ENCODE assay signal across 10 mouse cellular contexts in the genomic region with DNA sequence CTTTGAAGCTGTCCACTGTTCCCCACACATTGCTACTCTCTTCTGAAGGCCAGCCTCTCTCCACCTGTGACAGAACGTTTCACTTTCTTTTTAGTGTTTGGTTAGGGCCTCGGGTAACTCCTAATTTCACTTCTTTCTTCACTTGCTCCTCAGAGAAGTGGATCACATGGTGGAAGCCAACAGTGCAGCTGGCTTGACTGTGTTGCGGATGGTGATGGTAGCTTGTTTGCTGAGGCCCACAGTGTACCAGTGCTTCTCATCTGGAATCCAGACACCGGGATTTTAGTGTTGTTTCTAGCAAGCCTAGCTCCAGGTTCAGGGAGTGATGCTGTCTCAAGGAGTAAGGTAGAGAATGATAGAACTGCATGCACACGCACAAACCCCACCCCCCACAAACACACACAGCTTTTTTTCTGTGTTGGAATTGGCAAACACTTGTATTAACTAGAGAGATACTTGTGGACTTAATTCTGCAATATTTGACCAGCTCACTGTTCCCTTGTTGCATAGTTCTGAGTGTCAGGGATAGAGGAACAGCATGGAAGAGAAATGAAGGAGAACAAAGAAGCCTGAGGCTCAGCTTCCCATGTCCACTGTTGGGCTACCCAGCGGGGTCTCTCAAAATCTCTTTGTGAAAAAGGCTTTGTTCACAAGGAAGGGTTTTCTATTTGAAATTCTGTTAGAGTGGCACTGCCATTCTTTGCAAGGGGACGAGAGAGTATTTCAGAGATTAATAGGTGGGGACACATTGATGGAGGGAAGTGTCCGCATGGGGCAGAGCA.
DNase-seq lines count a peak whose midpoint lies in the region; ATAC-seq lines count a peak whose summit lies in the region.
"Had no signal": no experiment of that assay in that cellular context is flagged by ENCODE, and none has a peak within 500 bp of the region (broad histone marks: within the 10 kb centered on the region; RNA-seq: fewer than 3 reads in every experiment).

No protein-coding gene starts in this region.

- no peaks in the 10 kb centered on the region for H3K27me3 ChIP-seq in heart, embryonic 12.5 days (replicated peaks)
- H3K27me3 ChIP-seq in forebrain, embryonic 14.5 days (replicated peaks; ENCODE audit: control insufficient read depth, insufficient read depth, low read length) = no peaks in the 10 kb centered on the region
- H3K27me3 ChIP-seq in intestine, embryonic 15.5 days (replicated peaks) = no peaks in the 10 kb centered on the region

- H3K9ac ChIP-seq in heart, embryonic 12.5 days = no peak overlapping the region
- peak overlapping the region; percentile 47 for H3K9ac ChIP-seq in forebrain, embryonic 14.5 days (ENCODE audit: low read length)
- H3K9ac ChIP-seq in intestine, embryonic 15.5 days = no peak overlapping the region

- peaks cover 35% of the 10 kb centered on the region for H3K4me1 ChIP-seq in heart, embryonic 12.5 days (replicated peaks)
- peaks cover 23% of the 10 kb centered on the region for H3K4me1 ChIP-seq in forebrain, embryonic 14.5 days (ENCODE audit: control insufficient read depth, insufficient read depth, low read length)
- H3K4me1 ChIP-seq in intestine, embryonic 15.5 days (replicated peaks) = peaks cover 6% of the 10 kb centered on the region

- intact Hi-C loops in heart, postnatal 25 days (cut with DNase I) = no loop called here

- no peak overlapping the region for H3K4me2 ChIP-seq in heart, embryonic 12.5 days
- H3K4me2 ChIP-seq in forebrain, embryonic 14.5 days (ENCODE audit: low read length) = peak overlapping the region; percentile 22; the same call in 1 of the 2 replicates
- no peak overlapping the region for H3K4me2 ChIP-seq in intestine, embryonic 15.5 days (replicated peaks)

- H3K27ac ChIP-seq in heart, embryonic 12.5 days (ENCODE audit: poor library complexity, severe bottlenecking) = peak overlapping the region; percentile 67
- peak overlapping the region; percentile 81 for H3K27ac ChIP-seq in forebrain, embryonic 14.5 days (ENCODE audit: low read depth, low read length)
- no peak overlapping the region for H3K27ac ChIP-seq in intestine, embryonic 15.5 days

- H3K36me3 ChIP-seq in heart, embryonic 12.5 days = peaks cover 18% of the 10 kb centered on the region
- no peaks in the 10 kb centered on the region for H3K36me3 ChIP-seq in forebrain, embryonic 14.5 days (ENCODE audit: control insufficient read depth, insufficient read depth, low read length)
- no peaks in the 10 kb centered on the region for H3K36me3 ChIP-seq in intestine, embryonic 15.5 days

- H3K4me3 ChIP-seq in heart, embryonic 12.5 days = no peak overlapping the region
- no peak overlapping the region for H3K4me3 ChIP-seq in forebrain, embryonic 14.5 days (ENCODE audit: low read depth, low read length)
- H3K4me3 ChIP-seq in intestine, embryonic 15.5 days (replicated peaks) = no peak overlapping the region

- no peaks in the 10 kb centered on the region for H3K9me3 ChIP-seq in heart, embryonic 12.5 days (replicated peaks)
- H3K9me3 ChIP-seq in forebrain, embryonic 14.5 days (replicated peaks; ENCODE audit: control insufficient read depth, low read length) = no peaks in the 10 kb centered on the region
- no peaks in the 10 kb centered on the region for H3K9me3 ChIP-seq in intestine, embryonic 15.5 days

- WGBS in heart, embryonic 12.5 days = 65% methylated on average over 8 of the region's 8 CpGs
- 25% methylated on average over 8 of the region's 8 CpGs for WGBS in forebrain, embryonic 14.5 days
- WGBS in intestine, embryonic 15.5 days = 60% methylated on average over 8 of the region's 8 CpGs

- DNase-seq in heart, postnatal 25 days (ENCODE audit: low spot score) = no peak
- DNase-seq in A20 (ENCODE audit: low read depth, low spot score) = peak; percentile 72
- no peak for DNase-seq in forebrain, embryonic 14.5 days (ENCODE audit: low spot score)
- no peak for DNase-seq in layer of hippocampus, adult 9-11 months
- DNase-seq in adrenal gland, postnatal 10 days = no peak
- DNase-seq: cerebellum, adult 8-10 months; left cerebral cortex, postnatal 4 days had no signal

- no peak for ATAC-seq in heart, embryonic 12.5 days (ENCODE audit: insufficient number of reproducible peaks, low FRiP score)
- ATAC-seq in forebrain, embryonic 14.5 days = peak; percentile 57
- ATAC-seq in megakaryocyte, adult 5-6 weeks (ENCODE audit: poor library complexity, severe bottlenecking) = peak; percentile 43; the same call in 1 of the 2 replicates
- no peak for ATAC-seq in intestine, embryonic 15.5 days

Comparison
In these comparisons a context has a peak if more than half of its experiments do, and no peak if none do; other contexts are left out.
1. ATAC-seq: peak in forebrain, embryonic 14.5 days (single experiment) and megakaryocyte, adult 5-6 weeks (single experiment); none in heart, embryonic 12.5 days (single experiment) and intestine, embryonic 15.5 days (single experiment).